Mouse (Mus musculus): ENCODE data around the gene Gm7356. TPM values are rescaled to one million over a fixed set of nuclear protein-coding genes. Genes with fewer than 3 reads are reported as not detected.

The Gm7356 gene
- polyA plus RNA-seq, 1 experiment from 2014 or later, result not detected

Other genes starting within 250 kb of the Gm7356 start
- gene Afdn, start 243.2 kb downstream of the Gm7356 start, polyA plus RNA-seq (2016; fragmentation: Nextera tagmentation; extraction: Ambion mirVana), result 153 and 156 TPM in 2 replicates
- 13.9 and 17.2 TPM in 2 replicates for gene Tcte2, start 241.9 kb downstream of the Gm7356 start, polyA plus RNA-seq (2016; fragmentation: Nextera tagmentation; extraction: Ambion mirVana)
- not detected in 2 replicates for gene Gm7168, start 55.3 kb downstream of the Gm7356 start, polyA plus RNA-seq (2016; fragmentation: Nextera tagmentation; extraction: Ambion mirVana)
- not detected in 2 replicates for gene Gm7358, start 55.8 kb upstream of the Gm7356 start, polyA plus RNA-seq (2016; fragmentation: Nextera tagmentation; extraction: Ambion mirVana)
- gene Dact2, start 200.6 kb upstream of the Gm7356 start, polyA plus RNA-seq (2016; fragmentation: Nextera tagmentation; extraction: Ambion mirVana), result 1.0 and 1.3 TPM in 2 replicates